Mouse (Mus musculus) cortical plate, adult 2 months (tissue): ENCODE measurements at regions not wholly inside any gene's neighbourhood (a gene's known extent, or its start where the extent isn't known, plus 50 kb on each side); places are given as distances from the start of the nearest gene placed in this dataset.

ENCODE experiments used
- CTCF ChIP-seq: fragments of 200-500 bp; IDR thresholded peaks from 2 replicates; pipeline ENCODE4 v1.5.1; 2011; ENCODE audit warnings: mild to moderate bottlenecking, control low read depth, low read length; ENCODE audit not compliant: insufficient read depth; ENCODE audit errors: extremely low read depth
- POLR2A ChIP-seq: fragments of 200-500 bp; IDR thresholded peaks from 2 replicates; pipeline ENCODE4 v1.6.1; 2011; ENCODE audit warnings: mild to moderate bottlenecking, low read length, control low read depth; ENCODE audit not compliant: insufficient read depth; ENCODE audit errors: extremely low read depth

DNA sequence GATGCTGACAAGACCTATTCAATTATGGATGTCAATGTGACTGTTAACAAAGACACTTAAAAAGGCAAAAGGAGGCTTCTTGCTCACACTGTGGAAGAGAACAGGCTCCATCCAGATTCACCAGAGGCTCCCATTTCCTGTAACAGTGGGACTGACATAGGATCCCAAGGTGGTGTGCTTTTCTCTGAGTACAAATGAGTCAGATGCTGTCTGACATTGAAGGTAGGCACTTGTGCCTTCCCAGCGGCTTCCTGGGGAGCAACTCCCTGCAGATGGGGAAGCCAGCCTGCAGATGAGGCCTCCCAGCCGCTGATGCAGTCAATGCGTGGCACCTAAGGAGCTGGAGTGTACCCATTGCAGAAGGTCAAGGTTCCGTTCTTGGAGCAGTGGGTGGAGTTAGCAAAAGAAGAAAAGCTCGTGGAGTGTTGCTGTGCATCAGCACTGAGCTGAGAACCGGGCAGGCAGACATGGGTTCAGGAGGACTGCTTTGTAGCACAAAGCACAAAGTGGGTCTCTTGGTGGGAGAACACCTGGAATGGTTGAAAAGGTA is 71.9 kb upstream of the Dhx40 start:
- TF ChIP-seq CTCF, result no peak
- no peak for TF ChIP-seq POLR2A
